Mouse (Mus musculus): ENCODE measurements around the gene Rufy2.

The Rufy2 gene

GRCm38 (mm10) chr10:62980039-62980954 lies at the start of gene Rufy2:
Gene Rufy2, plus strand, starts transcription at chr10:62980223.
- DNase-seq: peak; percentile 61 to 76

DNA sequence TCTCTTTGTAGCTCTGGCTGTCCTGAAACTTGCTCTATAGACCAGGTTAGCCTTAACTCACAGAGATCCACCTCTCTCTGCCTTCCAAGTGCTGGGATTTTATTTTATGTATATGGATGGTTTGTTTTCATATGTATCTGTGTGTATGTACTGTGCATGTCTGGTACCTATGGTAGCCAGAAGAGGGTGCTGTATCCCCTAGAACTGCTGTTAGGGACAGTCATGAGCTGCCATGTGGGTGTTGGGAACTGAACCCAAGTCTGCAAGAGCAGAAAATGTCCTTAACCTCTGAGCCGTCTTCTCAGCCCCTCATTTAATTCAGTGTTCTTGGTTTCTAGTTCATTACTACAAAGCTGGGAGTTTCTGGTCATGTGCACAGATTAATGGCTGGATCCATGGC lies 47.6 kb upstream of the Rufy2 start:
- no peak for DNase-seq

GRCm38 (mm10) chr10:62944975-62945580 lies 34.9 kb upstream of the Rufy2 start:
- no peak for DNase-seq

DNA sequence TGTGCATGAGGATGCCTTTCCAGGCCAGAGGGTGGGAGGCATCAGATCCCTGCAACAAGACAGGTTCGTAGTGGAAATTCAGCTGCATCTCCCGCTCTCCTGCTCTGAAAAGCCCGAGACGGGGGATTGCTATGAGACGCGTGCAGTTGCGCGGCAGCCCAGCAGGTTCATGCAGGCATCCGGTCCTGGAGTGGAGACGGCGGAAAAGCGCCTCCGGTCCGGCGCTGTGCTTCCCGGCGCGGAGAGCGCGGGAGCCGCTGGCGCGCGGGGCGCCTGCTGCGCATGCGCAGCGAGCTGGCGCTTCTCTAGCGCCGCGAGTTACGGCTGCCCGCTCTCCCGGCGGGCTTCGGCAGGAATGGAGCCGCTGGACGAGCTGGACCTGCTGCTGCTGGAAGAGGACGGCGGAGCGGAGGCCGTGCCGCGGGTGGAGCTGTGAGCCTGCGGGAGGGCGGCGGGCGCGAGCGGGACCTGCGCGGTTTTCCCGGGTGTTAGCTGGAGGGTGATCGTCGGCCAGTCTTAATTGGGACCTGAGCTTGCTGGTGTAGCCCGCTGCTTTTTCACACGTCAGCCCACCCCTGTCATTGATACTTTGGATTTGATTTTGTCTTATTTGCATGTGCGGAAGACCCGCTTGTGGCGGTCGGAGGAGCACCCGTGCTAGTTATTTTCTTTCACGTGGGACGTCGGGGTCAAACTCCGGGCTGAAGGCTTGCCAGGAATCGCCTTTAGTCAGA lies 33.1 kb upstream of the Rufy2 start, which contains the start of gene Dna2:
TSS of gene Dna2 (plus strand) at position 289 of the 734 bp plus-strand sequence.
- peak; percentile 57 to 65 for DNase-seq

DNA sequence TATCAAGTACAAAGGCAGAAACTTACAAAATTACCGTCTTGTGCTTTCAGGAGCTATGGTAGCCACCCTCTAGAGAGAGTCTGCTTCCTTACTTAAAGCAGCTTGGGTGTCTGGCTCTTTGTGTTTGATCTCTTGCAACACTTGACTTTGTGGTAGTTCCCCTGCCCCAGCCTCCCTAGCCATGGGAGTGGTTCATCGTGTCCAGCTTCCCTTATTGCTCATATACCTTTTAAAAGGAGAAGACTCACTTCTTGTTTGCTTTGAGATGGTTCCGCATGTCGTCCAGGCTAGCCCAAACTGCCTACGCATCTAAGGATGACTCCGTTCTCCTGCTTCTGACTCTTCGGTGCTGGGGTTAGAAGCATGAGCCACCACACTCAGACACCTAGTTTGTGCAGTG lies 31.5 kb upstream of the Rufy2 start:
- DNase-seq: no peak

DNA sequence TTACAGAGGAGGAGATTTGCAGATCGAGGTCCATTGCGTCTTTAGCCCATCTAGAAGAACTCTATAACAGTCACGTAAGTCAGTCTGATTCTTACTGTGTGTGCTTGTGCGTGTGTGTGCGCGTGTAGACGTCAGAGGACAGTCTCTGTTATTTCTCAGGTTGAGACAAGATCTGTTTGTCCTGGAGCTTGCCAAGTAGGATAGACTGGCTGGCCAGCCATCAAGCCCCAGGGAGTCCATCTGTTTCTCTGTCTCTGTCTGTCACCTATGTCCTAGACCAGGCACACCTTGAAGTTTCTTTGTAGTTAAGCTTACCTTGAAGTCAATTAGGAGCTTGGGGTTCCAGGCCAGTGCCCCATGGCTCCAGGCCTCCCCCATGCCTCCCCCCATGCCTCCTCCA lies 16.1 kb upstream of the Rufy2 start:
- DNase-seq: no peak

- DNase-seq: no peak
Observed at GRCm38 (mm10) chr10:62965796-62966195, 14.2 kb upstream of the Rufy2 start.

- no peak for DNase-seq
Observed at GRCm38 (mm10) chr10:62966291-62966690, 13.7 kb upstream of the Rufy2 start.

GRCm38 (mm10) chr10:62971821-62972220 lies 8.2 kb upstream of the Rufy2 start:
- no peak for DNase-seq

- DNase-seq: no peak
Observed at GRCm38 (mm10) chr10:62979667-62980038, 370 bp upstream of the Rufy2 start.

DNA sequence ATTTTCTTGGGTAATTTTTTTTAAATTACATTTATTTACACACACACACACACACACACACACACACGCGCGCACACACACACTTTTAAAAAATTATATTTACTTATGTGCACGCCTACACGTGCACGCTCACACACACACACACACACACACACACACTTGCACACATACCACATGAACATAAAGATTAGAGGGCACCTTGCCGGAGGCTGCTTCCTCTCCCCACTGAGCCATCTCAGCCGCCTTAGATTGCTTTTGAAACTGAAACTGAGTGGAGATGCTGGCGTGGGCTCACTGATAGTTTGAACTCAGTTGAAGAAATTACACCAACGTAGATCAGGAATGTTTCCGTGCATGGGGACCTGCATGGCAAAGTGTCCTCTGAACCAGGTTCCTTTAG lies 4.0 kb downstream of the Rufy2 start:
- DNase-seq: peak; percentile 14 to 54

- DNase-seq: no peak
Observed at GRCm38 (mm10) chr10:62984495-62984894, 4.5 kb downstream of the Rufy2 start.

GRCm38 (mm10) chr10:62987341-62987740 lies 7.3 kb downstream of the Rufy2 start:
- DNase-seq: no peak

- DNase-seq: no peak
Observed at GRCm38 (mm10) chr10:62990636-62991035, 10.6 kb downstream of the Rufy2 start.

DNA sequence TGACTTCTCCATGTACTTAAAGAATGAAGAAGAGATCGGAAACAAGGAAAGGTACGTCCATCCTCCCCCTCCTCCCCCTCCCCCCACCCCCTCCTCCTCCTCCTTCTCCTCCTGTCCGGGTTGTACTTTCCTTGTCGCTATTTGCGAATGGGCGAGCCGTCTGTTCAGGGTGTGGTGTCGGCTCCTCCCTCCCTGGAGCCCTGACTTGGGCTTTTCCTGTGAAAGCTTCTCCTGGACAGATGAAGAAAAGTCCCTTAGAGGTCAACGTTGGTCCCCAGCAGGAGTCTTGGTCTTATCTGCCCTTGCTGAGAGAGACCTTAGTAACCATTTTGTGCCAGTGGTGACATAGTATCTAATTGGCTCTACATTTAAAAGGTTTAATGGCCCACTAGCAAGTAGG lies 14.0 kb downstream of the Rufy2 start:
- DNase-seq: no peak

GRCm38 (mm10) chr10:63000584-63000983 lies 20.6 kb downstream of the Rufy2 start:
- no peak for DNase-seq

DNA sequence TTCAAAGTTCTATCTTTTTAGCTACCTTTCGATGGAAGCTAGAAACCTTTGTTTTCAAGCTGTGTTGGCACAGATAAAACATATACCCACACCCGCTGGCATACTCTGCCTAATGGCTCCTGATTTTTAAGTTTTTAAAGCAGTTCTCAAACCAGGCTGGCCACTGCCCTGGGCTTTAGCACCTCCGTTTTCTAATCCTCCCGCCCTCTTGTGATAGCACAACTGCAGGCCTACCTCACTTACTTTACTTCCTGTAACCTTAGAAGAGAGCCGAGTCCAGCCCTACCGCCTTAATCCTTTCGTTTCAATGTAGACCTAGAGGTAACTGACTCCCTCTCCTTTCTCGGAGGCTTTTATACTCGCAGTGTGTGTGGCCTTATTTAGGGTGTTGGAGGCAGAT lies 23.2 kb downstream of the Rufy2 start:
- DNase-seq: no peak

GRCm38 (mm10) chr10:63004556-63004955 lies 24.5 kb downstream of the Rufy2 start:
- no peak for DNase-seq

DNA sequence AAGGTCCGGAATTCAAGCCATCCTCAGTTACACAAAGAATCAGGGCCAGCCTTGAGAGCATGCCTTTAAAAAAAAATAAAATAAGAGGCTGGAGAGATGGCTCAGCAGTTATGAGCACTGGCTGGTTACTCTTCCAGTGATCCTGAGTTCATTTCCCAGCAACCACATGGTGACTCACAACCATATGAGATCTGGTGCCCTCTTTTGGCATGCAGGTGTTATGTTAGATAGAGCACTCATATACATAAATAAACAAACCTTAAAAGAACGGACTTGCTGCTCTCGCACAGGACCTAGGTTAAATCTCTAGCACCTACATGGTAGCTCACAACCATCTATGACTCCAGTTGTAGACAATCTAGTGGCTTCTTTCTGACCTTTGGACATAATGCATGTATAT lies 28.2 kb downstream of the Rufy2 start:
- DNase-seq: no peak

DNA sequence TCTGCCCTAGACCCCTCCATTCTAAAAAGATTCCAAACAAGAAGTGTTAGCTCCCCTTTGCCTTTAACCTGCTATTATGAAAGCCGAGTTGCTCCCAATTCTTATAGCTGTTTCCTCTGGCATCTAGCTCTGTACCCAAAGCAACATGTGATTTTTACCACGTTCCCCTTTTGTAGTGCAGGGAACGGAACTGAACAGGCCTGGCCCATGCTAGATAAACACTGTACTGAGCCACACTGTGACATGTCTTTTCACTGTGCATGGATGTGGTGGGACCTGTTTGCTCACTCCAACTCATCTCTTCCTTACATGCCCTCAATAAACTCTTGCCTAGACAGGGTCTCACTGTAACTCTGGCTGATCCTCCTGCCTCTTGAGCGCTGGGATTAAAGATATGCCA lies 30.2 kb downstream of the Rufy2 start:
- DNase-seq: no peak

DNA sequence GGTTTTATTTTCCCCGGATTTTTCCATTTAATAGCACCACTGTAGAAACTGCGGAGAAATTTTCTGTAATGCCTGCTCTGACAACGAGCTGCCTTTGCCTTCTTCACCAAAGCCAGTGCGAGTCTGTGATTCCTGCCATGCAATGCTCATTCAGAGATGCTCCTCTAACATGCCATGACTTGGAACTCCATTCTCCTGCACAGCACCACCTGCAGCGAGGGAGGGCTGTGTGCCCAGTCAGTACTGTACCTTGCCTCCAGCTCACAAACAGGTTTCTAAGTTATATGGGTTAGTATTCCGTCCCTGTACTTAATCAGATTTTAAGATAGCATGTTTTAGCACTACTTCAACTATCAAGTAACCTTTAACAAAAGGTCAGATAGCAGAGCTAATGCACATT lies 31.5 kb downstream of the Rufy2 start:
- DNase-seq: no peak

GRCm38 (mm10) chr10:63013476-63013875 lies 33.5 kb downstream of the Rufy2 start:
- no peak for DNase-seq

DNA sequence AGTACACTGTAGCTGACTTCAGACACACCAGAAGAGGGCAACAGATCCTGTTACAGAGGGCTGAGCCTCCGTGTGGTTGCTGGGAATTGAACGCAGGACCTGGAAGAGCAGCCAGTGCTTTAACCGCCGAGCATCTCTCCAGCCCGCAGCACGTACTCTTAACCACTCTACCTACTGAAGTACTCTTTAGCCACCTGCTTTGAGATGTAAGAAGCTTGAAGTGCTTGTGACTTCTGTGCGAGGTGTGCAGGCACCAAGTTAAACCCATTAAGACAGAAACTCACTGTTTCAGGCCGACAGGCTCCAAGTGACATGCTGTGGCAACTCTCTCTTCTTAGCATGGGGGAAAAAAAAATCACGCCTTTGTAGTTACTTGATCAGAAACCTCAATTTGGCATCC lies 34.1 kb downstream of the Rufy2 start:
- no peak for DNase-seq

GRCm38 (mm10) chr10:63019304-63019703 lies 39.3 kb downstream of the Rufy2 start:
- no peak for DNase-seq

All from thymus, adult 18-20 months (tissue).